Mouse (Mus musculus) hindbrain, postnatal 0 days (tissue): ENCODE data around the gene Hist2h2be. TPM values are rescaled to one million over a fixed set of nuclear protein-coding genes. Genes with fewer than 3 reads are reported as not detected.

ENCODE experiments used
- ATAC-seq: fragments of 200-750 bp; cut with Nextera tagmentation; 2 replicates; pipeline ENCODE4 v1.8.0; 2017; ENCODE audit warnings: mild to moderate bottlenecking, moderate TSS enrichment, moderate library complexity
- DNase-seq: peaks from one replicate; pipeline ENCODE4 v3.0.0-alpha.2; 2015; ENCODE audit warnings: low spot score
- H3K27ac ChIP-seq: fragments of 300-500 bp; sonication (generic); 2 replicates; pipeline ENCODE4 v1.5.1; 2014; ENCODE audit warnings: mild to moderate bottlenecking
- H3K27me3 ChIP-seq: fragments of 300-500 bp; sonication (generic); 2 replicates; pipeline ENCODE4 v1.6.1; 2014; ENCODE audit warnings: low read length, mixed read lengths; ENCODE audit not compliant: insufficient read depth
- H3K36me3 ChIP-seq: fragments of 300-500 bp; sonication (generic); 2 replicates; pipeline ENCODE4 v1.6.1; 2014; ENCODE audit warnings: low read length, mixed read lengths; ENCODE audit not compliant: insufficient read depth
- H3K4me1 ChIP-seq: fragments of 300-500 bp; sonication (generic); 2 replicates; pipeline ENCODE4 v1.6.1; 2014; ENCODE audit warnings: antibody characterized with exemption, low read length, mixed read lengths; ENCODE audit not compliant: insufficient read depth
- H3K4me2 ChIP-seq: fragments of 300-500 bp; sonication (generic); 2 replicates; pipeline ENCODE4 v1.6.1; 2014; ENCODE audit warnings: low read depth, mild to moderate bottlenecking, low read length, moderate library complexity, mixed read lengths
- H3K4me3 ChIP-seq: fragments of 300-500 bp; sonication (generic); 2 replicates; pipeline ENCODE4 v1.5.1; 2014; ENCODE audit warnings: low read length
- H3K9ac ChIP-seq: fragments of 300-500 bp; sonication (generic); replicated peaks from 2 replicates; pipeline ENCODE4 v1.6.1; 2014; ENCODE audit warnings: mild to moderate bottlenecking, low read length, moderate library complexity, mixed read lengths
- H3K9me3 ChIP-seq: fragments of 300-500 bp; sonication (generic); 2 replicates; pipeline ENCODE4 v1.6.1; 2016; ENCODE audit warnings: low read length, mixed read lengths
- CTCF ChIP-seq: IDR thresholded peaks from 2 replicates; pipeline ENCODE4 v1.5.1; 2016; ENCODE audit warnings: antibody characterized with exemption, control low read depth, low read depth
- WGBS: fragments of 180-500 bp; shearing (Covaris S2); extraction: QIAGEN DNeasy Blood & Tissue Kit; methylation state at CpG from one replicate; pipeline ENCODE4 v1.1.7; 2014; 5-methylcytosine and 5-hydroxymethylcytosine counted together
- polyA plus RNA-seq: library from polyadenylated mRNA; unstranded; fragments of >200 nt; fragmentation: Nextera tagmentation; extraction: Ambion mirVana; gene quantifications from 2 replicates; pipeline ENCODE4 v1.2.1, GENCODE M21; 2015
- total RNA-seq: library from RNA; depleted of rRNA; stranded (reverse); fragments of >200 nt; gene quantifications from 2 replicates; pipeline ENCODE4 v1.2.3, GENCODE M21; 2014

Hist2h2be gene
- total and polyA plus RNA-seq, 2 experiments from 2014 or later: 4.0 to 10.1 TPM

DNA sequence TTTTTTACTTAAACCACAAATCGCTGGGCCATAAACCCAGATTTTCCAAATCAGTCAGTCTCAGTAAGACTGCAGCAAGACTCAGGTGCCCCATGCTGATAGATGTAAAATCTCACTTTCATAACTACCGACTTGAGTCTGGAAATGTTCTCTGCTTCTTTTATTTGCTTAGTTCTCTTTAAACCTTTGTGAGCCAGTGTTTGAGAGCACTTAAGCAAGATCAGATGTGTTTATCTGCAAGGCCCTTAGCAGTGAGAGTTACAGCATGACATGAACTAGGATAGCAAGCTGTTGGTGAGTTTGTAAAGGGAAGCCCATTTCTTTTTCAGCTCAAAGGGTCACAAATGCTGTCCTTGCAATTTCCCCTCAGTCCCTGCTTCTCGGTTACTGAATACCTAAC lies 36.3 kb downstream of the Hist2h2be start:
- Histone ChIP-seq H3K4me1 (peaks cover 6% of the 10 kb centered on the region; the same call in 1 of the 2 replicates), H3K27ac (no peak overlapping the region), H3K9ac (no peak overlapping the region), H3K36me3 (no peaks in the 10 kb centered on the region), H3K4me2 (no peak overlapping the region), H3K27me3 (no peaks in the 10 kb centered on the region), H3K9me3 (no peaks in the 10 kb centered on the region), H3K4me3 (no peak overlapping the region)
- DNase-seq (no peak), ATAC-seq (no peak)
- 82% methylated on average over 3 of the region's 3 CpGs for WGBS
- no peak for TF ChIP-seq CTCF

- no peak overlapping the region for H3K9ac ChIP-seq
- H3K4me2 ChIP-seq: no peak overlapping the region
- no peak overlapping the region for H3K4me3 ChIP-seq
- DNase-seq (no peak), ATAC-seq (no peak)
- TF ChIP-seq CTCF: no peak
- no peak overlapping the region for H3K27ac ChIP-seq
- no peaks in the 10 kb centered on the region for H3K27me3 ChIP-seq
- peaks cover 17% of the 10 kb centered on the region; the same call in 1 of the 2 replicates for H3K4me1 ChIP-seq
- no peaks in the 10 kb centered on the region for H3K36me3 ChIP-seq
- H3K9me3 ChIP-seq: no peaks in the 10 kb centered on the region
- WGBS: 91% methylated on average over 5 of the region's 5 CpGs
Observed at GRCm38 (mm10) chr3:96260220-96260619, 39.3 kb downstream of the Hist2h2be start.

DNA sequence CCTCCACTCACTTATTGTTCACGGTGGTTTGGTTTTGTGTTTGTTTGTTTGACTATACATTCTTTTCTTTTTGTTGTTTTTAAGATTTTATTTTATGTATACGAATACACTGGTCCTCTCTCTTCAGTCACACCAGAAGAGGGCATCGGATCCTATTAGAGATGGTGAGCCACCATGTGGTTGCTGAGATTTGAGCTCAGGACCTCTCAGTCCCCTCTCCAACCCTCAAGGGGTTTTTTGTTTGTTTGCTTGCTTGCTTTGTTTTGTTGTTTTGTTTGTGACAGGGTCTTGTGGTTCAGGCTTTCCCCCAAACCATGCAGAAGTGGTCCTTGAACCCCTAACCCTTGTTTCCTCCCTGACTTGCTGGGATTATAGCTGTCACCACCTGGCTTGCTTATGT lies 40.7 kb downstream of the Hist2h2be start:
- no peaks in the 10 kb centered on the region for H3K36me3 ChIP-seq
- H3K9ac ChIP-seq: peak overlapping the region; percentile 78
- peak; percentile 31; the same call in 1 of the 2 replicates for TF ChIP-seq CTCF
- no peaks in the 10 kb centered on the region for H3K9me3 ChIP-seq
- 45% methylated on average over 3 of the region's 3 CpGs for WGBS
- H3K27ac ChIP-seq: peak overlapping the region; percentile 97
- H3K27me3 ChIP-seq: no peaks in the 10 kb centered on the region
- peak overlapping the region; percentile 77 for H3K4me2 ChIP-seq
- no peak for DNase-seq
- peak overlapping the region; percentile 50 for H3K4me3 ChIP-seq
- no peak for ATAC-seq
- peaks cover 17% of the 10 kb centered on the region; the same call in 1 of the 2 replicates for H3K4me1 ChIP-seq

- Histone ChIP-seq H3K27me3 (no peaks in the 10 kb centered on the region), H3K9me3 (no peaks in the 10 kb centered on the region), H3K4me2 (peak overlapping the region; percentile 77), H3K9ac (peak overlapping the region; percentile 78), H3K27ac (peak overlapping the region; percentile 97), H3K4me3 (peak overlapping the region; percentile 50), H3K36me3 (no peaks in the 10 kb centered on the region), H3K4me1 (peaks cover 17% of the 10 kb centered on the region; the same call in 1 of the 2 replicates)
- ATAC-seq (peak; percentile 77), DNase-seq (peak; percentile 92)
- TF ChIP-seq CTCF: no peak
- WGBS: under 1% methylated on average over 19 of the region's 19 CpGs
Observed at GRCm38 (mm10) chr3:96262216-96262875, 41.4 kb downstream of the Hist2h2be start.

DNA sequence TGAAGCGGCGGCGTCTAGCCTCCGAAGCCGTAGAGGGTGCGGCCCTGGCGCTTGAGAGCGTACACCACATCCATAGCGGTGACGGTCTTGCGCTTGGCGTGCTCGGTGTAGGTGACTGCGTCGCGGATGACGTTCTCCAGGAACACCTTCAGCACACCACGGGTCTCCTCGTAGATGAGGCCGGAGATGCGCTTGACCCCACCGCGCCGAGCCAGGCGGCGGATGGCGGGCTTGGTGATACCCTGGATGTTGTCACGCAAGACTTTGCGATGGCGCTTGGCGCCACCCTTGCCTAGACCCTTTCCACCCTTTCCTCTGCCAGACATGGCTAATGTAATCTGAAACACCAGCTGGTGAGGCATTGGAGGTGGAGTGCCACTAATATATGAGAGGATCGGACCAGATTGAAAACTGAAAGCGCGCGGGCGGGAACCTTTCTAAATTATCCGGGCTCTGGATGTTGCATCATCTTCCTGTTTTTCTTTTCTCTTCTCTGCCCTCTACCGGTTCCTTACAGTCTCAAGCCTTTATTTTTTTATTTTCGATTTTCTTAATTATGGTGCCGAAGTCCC lies 42.1 kb downstream of the Hist2h2be start, which contains the start of gene Hist2h4:
TSS of gene Hist2h4 (minus strand) at position 333 of the 572 bp plus-strand sequence.
- Histone ChIP-seq H3K9me3 (no peaks in the 10 kb centered on the region), H3K4me2 (peak within 1 kb of the TSS; percentile 77), H3K27me3 (no peaks in the 10 kb centered on the region), H3K4me1 (peaks cover 19% of the 10 kb centered on the region), H3K27ac (peak within 1 kb of the TSS; percentile 97), H3K9ac (peak within 1 kb of the TSS; percentile 78), H3K4me3 (peak within 1 kb of the TSS; percentile 50), H3K36me3 (no peaks in the 10 kb centered on the region)
- WGBS: 1% methylated on average over 40 of the region's 40 CpGs
- ATAC-seq: peak; percentile 91
- peak; percentile 97 for DNase-seq
- TF ChIP-seq CTCF: peak; percentile 65

- peaks cover 20% of the 10 kb centered on the region for H3K4me1 ChIP-seq
- no peak for TF ChIP-seq CTCF
- 3% methylated on average over 27 of the region's 27 CpGs for WGBS
- no peaks in the 10 kb centered on the region for H3K27me3 ChIP-seq
- peak overlapping the region; percentile 51 for H3K9ac ChIP-seq
- peak overlapping the region; percentile 77 for H3K4me2 ChIP-seq
- no peaks in the 10 kb centered on the region for H3K9me3 ChIP-seq
- ATAC-seq (peak; percentile 57), DNase-seq (peak; percentile 64)
- H3K36me3 ChIP-seq: no peaks in the 10 kb centered on the region
- peak overlapping the region; percentile 50 for H3K4me3 ChIP-seq
- H3K27ac ChIP-seq: peak overlapping the region; percentile 97
Observed at GRCm38 (mm10) chr3:96263558-96264403, 42.9 kb downstream of the Hist2h2be start.
